Mouse (Mus musculus) layer of hippocampus, adult 11-12 months (tissue): ENCODE data around the gene Mindy1.

Experiments
- DNase-seq: peaks from one replicate; pipeline ENCODE4 v3.0.0; 2022; ENCODE audit warnings: low spot score

The Mindy1 gene

DNA sequence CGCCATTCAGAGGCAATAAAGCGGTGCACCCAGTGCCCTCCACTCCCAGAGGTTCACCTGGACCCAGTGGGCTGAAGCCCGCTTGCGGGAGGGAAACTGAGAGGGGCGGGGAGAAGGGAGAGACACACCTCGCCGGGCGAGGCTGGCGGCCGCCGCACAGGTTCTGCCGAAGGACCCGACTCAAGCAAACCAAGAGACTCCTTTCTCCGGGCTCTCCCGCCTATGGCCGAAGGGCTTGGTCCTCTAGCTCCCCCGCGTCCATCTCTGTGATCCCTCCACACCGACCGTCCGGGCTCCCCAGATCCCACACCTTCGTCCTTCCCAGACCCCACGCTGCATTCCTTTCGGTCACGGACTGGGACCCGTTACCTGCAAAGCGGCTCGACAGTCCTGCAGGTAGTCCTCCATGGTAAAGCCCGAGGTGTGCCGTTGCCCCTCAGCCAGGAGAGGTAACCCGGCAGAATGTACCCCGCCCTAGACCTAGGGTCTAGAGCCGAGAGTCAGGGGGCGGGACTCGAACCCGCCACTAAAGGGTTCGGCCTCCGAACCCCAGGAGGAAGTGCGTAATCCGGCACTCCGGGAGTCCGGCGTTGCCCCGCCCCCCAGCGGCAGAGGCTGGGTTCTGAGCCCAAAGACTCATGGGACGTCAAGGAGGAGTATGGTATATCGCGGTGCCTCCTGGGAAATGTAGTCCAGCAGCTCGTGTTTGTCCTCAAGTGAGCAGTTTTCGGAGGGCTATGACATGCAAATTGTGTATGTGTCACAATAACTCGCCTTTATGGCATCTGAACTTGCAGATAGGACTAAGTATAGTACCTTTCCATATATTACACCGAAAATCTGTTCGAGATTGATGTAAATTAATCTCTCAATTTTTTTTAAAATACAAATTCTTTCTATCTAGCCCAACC is at the start of gene Mindy1, which contains the start of gene Prune1:
Gene Mindy1, plus strand, starts transcription at position 130 of the 911 bp plus-strand sequence.
Gene Prune1, minus strand, starts transcription at position 861 of the 911 bp plus-strand sequence.
- DNase-seq, result peak; percentile 99

DNA sequence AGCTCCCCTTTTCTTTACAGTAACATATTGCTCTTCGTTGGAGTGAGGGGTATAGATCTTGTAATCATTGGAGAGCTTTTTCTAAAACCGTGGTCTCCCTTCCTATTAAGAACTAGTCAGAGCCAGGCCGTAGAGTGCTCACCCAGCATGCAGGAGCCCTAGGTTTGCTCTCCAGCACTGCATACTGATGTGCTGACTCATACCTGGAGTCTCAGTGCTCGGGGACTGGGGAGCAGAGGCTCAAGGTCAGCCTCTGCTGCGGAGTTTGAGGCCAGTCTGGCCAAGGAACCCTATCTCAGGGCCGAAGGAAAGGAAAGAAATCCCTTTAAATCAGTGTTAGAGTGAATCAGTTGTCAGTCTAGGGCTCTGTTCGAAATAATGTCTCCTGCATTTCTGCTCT is 48.4 kb upstream of the Mindy1 start:
- no peak for DNase-seq

DNA sequence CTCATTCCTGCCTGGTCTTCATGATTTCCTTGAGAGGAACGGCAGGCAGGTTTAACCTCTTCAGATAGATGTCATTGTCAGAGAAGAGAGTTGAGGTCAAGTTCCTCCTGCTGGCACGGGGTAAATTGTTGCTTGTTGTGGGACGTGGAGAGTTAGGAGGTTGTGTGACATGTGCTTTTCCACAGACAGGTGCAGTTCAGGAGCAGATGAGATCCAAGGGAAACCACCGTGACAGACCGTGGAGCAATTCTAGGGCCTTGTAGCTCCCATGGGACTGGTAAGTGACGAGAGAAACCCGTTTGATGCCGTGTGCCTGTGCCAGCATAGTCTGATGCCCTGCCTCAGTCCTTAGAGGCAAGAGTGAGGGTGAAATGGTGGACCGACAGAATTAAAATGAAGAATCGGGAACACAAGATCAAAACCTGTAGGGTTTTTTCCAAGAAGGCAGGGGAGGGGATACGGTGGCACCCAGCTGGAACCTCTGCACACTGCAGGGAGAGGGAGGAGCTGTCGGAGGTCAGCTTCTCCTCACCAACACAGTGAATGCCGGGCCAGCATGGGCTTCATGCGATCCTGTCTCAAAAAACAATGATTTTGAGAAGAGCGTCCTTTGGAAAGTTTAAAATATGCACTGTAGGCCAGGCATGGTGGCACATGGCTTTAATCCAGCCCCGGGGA is 47.7 kb upstream of the Mindy1 start:
- no peak for DNase-seq

DNA sequence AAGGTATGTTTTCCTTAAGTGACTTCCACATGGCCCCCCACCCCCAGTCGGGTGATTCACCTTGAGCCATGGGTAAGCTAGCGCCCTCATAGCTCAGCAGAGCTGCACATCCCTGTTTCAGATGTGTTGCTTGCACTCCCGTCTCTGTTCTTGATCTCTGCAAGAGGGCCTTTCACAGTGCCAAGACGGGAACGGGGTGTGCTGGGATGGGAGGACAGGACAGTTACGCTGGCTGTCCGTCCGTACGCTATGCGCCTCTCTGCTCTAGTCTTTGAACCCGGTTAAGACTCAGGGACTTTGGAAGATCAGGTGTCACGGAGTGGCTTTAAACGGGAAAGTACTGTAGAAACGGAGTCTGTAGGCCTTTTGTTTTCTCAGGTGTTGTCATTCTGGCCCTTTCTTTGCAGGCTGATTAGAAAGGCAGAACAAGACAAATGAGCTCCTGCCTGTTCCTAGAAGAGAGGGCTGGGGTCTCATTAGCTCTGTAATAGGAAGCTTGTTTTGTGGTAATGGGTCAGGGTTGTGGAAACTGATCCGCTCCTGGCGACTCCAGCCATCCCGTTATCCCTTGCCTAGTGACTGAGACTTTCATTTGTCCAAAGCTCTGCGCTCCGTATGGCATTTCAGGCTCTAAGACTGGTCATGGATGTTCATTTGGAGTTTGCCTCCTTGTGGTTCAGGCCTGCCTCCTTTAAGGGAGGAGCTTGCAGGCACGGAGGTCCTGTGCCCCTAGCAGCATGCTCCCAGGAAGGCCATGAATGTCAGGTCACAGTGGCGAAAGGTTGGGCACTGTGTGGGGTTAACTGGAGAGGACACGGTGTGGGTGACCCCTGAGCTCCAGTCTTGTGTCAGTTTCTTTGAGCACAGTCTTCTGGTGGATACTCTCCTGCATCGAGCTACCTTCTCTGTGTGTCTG is 45.5 kb upstream of the Mindy1 start:
- DNase-seq, result no peak

DNA sequence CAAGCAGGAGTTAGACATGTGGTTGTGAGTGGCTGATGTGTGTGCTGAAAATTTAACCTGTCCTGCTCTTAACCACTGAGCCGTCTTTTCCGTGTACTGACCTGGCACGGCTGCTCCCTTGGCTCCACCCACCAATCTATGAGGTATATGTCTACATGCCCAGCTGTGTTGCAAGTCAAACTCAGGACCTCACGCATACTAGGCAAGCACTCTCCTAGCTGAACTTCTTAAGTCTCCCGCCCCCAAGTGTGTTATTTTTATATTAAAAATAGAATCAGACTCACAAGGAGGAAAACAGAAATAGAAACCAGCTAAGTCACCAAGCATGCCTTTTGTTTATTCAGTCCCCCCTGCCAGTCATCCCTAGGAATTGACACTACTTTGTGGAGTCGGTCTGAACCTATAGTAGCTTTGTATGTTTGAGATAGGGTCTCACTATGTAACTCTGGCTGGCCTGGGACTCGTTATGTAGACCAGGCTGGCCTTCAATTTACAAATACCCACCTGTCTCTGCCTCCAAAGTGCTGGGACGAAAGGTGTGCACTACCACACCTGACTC is 43.5 kb upstream of the Mindy1 start:
- DNase-seq, result no peak

DNA sequence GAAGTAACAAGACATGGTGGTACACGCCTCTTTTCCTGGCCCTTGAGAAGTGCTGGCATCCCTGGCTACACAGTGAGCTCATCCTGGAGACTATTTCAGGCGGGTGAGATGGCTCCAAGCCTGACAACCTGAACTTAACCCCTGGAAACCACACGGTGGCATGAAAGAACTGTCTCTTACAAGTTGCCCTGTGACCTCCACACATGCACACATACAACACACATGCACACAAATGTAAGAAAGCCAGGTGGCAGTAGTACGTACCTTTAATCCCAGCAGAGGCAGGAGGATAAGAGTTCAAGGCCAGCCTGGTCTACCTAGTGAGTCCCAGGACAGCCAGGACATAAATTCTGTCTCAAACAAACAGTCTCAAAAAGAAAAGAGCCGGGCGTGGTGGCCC is 42.1 kb upstream of the Mindy1 start:
- DNase-seq, result no peak

DNA sequence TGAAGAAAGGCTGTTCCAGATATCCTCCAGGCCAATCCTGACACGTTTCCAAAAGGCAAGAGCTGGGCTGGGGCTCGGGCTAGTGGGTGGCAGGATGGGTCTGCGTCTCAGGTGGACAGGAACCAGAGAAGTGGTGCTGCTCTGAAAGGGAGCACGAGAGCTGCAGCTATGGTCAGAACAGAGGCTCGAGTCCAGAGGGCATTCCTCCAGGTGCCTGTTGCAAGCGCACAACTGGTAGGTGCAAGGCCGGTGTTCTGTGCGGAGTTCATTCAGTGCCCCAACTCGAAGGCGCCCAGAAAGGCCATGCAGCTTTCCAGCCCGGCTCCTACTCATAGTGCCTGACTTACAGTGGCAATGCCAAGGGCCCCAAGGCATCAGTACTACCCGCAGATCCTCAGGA is 41.2 kb upstream of the Mindy1 start:
- DNase-seq, result no peak

DNA sequence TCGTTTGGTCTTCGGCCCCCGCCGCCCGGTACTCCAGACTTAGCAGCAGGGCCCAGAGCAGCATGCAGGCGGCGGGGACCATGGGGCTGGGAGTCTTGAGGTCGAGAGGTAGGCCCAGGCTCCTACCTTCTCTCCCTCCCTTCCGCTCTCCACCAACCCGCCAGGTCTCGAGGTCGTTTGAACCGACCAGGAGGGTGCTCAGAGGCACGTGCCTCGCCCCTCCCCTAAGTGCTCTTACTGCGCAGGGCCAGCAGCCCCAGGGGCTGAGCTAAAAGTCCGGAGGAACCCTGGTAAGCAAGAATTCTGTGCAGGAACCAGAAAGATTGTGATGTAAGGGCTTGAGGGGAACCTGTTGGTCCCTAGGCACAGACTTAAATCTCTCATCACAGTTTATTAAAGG is 40.2 kb upstream of the Mindy1 start:
- DNase-seq, result no peak

DNA sequence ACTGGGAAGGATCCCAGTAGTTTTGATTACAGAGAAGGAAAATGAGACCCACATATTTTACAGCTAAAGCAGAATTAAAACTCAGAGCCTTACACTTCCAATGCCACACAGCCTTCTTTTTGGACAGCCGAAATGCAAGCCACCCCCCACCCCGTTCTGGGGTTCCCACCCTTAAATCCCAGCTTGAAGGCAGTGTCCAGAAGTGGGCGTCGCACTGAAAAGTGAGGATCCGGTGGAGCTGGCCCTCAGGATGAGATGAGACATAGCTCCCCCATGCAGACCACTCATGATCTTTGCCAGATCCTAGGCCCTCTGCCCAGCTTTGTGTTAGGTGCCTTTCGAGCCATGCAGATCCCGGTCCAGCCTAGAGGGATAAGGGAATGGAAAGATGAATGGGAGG is 39.6 kb upstream of the Mindy1 start, which contains the start of gene Gm128:
Gene Gm128, minus strand, starts transcription at position 101 of the 400 bp plus-strand sequence.
- no peak for DNase-seq

DNA sequence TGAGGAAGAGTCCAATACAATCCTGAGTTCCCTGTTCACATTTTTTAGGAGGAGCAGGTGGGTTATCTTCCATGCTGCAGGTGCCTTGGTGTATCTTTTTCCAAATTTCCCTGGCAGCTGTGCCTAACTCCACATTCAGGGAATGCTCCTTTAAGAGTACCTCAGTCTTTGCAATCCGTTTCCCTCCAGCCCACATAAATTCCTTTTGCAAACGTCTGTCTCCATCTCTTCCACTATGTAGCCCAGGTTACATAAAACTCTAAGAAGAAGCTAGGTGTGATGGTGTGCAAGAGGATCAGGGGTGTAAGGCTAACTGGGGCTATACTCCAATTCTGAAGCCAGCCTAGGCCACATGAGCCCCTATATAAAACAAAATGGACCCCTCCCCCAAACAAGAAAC is 38.1 kb upstream of the Mindy1 start:
- no peak for DNase-seq

DNA sequence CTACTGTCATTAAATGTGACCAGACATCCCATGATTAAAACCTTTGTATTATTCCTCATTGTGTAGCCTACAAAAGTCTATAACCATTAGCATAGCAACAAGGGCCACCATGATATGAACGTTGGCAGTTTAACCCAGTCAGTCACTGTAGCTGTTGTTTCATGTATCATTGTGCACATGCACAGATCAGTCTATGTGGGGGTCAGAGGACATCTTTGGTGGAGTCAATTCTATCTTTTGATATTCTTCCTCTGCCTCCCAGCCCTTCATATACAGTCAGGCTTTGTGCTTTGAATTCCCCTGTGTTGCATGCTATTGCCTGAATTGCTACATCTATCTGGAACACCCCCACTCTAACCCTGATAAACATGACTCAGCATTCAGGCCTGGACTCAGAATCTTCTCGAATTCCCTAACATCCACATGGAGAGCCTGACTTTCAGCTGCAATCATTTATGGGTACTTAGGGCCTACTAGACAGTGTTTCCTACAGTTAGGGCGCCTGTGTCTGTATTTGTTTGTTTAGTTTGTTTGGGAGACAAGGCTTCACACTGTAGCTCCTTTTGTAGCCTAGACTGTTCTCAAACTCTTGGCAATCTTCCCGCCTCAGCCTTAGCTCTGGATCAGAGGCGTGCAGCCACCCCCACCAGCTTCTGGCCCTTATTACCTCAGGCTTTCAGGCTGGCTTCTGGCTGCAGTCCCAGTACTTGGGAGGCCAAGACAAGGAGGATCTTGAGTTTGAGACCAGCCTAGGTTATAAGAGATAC is 34.5 kb upstream of the Mindy1 start:
- DNase-seq, result peak; percentile 58

DNA sequence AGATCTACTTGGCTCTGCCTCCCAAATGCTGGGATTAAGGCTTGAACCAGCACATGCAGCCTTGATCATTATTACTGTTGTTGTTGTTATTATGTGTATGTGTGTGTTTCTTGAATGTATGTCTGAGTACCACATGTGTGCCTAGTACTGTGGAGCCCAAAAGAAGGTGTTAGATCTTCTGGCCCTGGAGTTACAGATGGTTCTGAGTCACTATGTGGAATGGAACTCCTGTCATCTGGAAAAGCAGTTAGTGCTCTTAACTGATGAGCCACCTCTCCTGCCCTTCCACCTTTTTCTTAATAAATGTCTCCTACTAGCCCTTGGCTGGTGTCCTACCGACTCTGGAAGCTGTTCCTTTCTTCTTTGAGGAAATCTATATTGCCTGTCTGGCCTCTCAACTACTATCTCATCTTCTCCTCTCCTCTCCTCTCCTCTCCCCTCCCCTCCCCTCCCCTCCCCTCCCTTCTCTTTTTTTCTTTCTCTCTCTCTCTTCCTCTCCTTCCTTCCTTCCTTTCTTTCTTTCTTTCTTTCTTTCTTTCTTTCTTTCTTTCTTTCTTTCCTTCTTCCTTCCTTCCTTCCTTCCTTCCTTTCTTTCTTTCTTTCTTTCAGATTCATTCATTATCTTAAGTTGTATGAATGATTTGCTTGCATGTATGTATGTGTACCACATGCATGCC is 33.3 kb upstream of the Mindy1 start:
- DNase-seq, result no peak

DNA sequence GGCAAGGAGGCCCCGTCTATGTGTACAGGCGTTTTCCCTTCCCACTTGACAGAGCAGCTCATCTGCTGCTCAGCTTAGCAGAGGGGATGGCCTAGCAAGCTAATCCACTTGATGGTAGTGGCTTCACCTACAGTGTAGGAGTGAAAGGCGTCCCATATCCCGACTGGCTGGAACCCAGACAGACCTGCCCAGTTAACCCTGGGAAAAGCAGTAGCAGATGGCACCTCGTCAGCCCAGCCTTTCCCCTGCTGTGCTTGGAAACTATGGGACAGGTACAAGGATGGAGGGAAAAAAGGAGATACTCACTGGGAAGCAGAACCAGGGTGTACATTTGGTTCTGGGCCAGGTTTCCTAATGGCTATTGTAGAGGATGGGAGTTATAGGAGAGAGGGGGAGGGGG is 30.8 kb upstream of the Mindy1 start:
- no peak for DNase-seq

DNA sequence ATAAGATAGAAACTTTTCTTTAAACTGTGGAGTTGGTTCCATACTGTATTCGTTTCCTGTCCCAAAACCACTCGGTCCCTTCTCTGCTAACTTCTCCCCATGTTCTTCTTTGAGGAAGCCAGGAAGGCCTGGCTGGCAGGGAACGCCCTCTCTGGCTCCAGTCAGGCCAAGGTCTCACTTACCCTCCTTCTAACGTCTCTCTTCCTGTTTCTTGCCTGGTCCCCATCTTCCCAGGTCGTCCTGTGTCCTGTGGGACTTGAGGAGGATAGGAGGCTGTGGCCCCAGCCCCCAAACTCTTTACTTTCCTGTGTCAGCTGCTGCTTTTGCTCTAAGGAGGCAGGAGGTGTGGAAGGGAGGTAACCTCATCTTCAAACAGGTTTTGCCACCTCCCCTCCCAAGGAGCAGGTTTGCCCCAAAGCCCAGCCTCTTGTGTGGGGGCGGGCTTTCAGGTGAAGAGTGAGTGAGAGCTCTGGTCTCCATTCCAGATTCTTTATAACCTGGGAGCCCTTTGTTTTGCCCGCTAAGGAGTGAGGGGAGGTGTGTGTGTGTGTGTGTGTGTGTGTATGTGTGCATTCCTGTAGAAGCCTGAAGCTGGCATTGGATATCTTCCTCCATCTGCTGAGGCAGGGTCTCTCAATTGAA is 30.2 kb upstream of the Mindy1 start, which contains the start of gene Bnipl:
Gene Bnipl, minus strand, starts transcription at position 411 of the 642 bp plus-strand sequence.
- DNase-seq, result no peak

DNA sequence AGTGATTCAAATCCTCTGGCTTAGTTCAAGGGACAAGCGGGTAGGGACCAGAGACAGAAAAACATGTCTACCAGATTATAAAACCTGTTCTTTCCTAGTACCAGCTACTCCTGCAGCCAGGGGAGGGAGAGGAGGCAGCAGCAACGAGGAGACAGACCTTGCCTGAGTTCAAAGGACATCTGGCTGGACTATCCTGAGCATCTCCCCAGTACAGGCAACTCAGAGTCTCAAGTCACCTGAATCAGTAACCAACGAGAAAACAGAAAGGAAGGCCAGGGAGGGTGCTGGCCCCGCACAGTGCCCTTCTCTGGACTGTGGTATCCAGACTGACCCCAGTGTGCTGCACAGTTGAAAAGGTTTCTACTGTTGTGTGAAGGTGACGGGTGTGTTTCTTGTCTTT is 24.2 kb upstream of the Mindy1 start:
- DNase-seq, result no peak

DNA sequence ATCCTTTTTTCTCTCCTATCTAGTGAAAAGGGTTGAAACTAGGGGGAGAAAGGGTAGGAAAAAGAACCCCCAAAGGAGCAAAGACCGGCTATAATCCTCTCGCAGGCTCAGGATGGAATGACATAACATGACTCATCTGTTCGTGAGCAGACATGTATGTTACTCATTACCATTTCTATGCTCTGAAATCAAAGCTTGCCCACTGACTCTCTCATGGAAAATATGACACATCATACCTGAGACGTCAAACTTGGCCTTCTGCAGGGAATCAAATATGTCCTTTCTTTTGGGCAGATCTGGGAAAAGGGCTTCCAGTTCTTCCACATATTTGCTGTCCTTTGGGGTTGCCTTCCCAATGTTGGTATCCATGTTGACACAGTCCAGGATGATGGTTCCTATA is 19.2 kb upstream of the Mindy1 start:
- no peak for DNase-seq

DNA sequence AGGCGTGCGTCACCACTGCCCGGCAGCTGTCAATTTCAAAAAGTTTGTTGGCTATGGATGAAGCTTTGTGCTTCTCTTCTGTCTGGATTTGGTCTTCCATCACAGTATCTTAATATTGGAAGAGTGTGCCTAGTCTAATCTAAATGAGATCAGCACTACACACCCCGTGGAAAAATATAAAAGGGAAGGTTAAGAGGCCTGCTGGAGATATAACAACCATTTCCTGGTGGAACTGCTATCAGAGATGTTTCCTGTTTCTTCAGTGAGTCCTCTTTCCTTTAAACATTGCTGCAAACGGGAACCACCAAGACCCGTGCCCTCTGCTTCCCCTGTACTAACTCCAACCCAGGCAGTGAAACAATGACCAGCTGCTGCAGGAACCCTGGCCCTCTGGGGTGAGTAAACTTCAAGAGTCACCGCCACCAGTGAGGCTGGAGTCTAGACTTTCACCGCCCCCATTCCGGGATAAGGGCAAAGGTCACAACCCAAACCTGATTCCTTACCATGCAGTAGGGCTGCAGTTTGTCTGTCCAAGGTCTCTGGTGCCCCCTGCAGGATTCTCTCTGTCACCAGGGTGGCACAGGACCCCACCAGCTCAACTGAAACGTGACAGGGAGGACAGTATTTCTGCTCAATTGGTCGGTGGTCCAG is 17.9 kb upstream of the Mindy1 start:
- peak; percentile 79 for DNase-seq

DNA sequence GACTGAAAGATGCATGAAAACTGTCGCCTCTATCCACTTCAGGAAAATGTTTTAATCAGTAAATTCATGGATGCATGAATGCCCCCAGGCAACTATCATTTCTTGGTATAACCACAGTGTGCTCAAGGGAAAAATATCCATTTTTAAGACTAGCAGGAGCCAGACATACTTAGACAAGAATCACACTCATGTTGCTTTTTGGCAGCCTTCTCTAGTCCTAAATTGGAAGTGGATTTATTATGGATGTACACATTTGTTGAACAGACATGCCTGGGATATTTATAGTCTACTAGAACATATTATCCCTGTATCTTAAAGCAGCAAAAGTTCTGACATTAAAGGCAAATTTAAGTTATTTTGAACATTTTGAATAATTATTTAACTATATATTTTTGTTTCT is 16.4 kb upstream of the Mindy1 start:
- no peak for DNase-seq

DNA sequence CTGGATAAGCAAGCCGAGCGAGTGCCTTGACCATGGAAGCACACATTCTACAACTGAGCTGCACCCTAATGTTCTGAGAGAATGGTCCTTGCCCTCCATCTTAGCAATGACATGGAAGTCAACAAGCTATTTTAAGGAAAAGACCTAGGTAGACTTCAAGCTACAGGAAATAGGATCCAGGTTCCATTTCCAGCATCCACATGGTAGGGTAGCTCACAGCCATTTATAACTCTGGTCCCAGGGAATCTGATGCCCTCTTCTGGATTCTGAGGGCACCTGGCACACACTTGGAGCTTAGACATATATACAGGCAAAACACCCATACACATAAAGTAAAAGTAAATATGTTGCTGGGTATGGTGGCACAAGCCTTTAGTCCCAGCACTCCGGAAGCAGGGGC is 15.1 kb upstream of the Mindy1 start:
- no peak for DNase-seq
